Mouse (Mus musculus) right cerebral cortex, adult 18-20 months (tissue): ENCODE results near the gene Tns3.
A peak's percentile ranks its signal among the peaks of the same experiment; 100 is the strongest.

Experiments used
- DNase-seq: peaks from one replicate; pipeline ENCODE4 v3.0.0; 2022; ENCODE audit warnings: mixed read lengths

Gene Tns3

DNA sequence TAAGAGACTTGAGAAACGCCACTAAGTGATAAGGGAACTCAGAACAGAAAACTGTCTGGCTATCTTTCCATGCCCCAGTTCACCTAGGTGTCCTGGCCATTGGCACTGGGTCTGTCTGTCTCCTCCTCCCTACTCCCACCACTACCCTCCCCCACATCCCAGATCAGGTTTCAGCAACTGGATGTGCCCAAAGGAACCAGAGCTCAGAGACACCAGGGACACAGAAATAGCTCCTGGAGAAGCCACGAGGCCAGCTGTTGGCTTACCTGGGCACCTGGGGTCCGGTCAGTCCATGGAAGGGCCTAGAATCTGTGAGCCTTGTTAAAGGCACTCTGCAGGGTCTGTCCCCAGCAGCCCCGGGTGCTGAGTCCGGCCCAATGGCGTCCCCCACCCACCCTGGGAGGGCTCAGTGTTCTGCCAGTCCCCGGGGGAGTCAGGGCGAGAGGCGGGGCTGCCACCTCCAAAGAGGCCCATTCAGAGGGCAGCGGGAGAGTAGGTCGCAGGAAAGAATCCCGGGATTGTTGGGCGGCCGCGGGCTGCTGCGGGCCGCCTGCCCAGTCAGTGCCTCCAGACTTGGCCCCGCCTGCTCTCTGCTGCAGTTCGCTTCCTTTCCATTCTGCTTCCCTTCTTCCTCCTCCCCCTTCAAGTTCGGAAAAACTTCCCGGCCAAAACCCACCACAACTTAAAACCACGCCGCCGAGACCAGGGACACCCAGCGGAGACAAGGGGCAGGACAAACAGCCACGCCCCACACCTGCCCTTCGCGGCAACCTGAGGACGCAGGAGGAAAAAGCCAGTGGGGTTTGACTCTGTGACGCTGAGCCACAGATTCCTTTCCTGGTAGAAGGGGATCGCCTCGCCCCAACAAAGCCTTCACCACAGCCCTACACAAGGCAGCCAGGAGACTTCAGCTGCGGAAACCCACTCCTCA, 195.9 kb downstream of the Tns3 start:
- peak; percentile 81 for DNase-seq

GRCm38 (mm10) chr11:8467403-8468160, 196.8 kb downstream of the Tns3 start:
- DNase-seq: peak; percentile 30

DNA sequence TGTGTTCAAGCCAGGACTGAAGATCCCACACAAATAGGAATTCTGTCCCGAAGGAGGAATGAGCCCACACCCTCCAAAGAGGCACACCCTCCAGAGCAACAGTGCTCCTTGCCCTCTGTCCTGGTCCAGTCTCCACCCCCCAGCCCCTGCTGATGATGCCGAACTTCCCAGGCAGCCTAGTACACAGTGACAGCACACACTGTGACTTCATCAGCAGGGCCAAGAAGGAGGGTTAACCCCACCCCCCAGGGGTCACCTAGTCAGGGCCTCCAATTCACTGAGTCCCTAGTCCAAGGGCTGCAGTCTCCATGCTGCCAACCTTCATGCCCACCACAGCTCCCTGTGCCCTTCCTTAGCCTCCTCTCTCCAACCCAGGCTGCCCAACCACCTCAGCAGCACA, 200.5 kb downstream of the Tns3 start:
- no peak for DNase-seq

GRCm38 (mm10) chr11:8462827-8463405, 201.4 kb downstream of the Tns3 start:
- DNase-seq: no peak

DNA sequence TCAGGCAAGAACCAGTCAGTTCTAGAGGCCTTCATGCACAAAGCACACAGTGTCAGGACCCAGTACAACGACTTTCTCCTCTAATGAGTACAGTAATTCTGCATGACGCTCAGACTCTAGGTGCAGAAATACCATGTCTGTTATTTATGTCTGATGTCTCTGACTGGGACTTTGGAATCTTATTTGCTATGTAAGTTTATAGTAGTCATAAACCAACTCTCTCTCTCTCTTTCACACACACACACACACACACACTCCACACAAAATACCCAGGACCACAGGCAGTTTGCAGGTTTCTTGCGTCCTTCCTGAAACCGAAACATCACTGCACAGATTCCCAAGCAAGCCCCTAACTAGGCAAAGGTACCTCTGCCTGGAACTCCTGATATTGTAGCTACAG, 203.5 kb downstream of the Tns3 start:
- DNase-seq: no peak

GRCm38 (mm10) chr11:8457951-8458350, 206.4 kb downstream of the Tns3 start:
- no peak for DNase-seq

DNA sequence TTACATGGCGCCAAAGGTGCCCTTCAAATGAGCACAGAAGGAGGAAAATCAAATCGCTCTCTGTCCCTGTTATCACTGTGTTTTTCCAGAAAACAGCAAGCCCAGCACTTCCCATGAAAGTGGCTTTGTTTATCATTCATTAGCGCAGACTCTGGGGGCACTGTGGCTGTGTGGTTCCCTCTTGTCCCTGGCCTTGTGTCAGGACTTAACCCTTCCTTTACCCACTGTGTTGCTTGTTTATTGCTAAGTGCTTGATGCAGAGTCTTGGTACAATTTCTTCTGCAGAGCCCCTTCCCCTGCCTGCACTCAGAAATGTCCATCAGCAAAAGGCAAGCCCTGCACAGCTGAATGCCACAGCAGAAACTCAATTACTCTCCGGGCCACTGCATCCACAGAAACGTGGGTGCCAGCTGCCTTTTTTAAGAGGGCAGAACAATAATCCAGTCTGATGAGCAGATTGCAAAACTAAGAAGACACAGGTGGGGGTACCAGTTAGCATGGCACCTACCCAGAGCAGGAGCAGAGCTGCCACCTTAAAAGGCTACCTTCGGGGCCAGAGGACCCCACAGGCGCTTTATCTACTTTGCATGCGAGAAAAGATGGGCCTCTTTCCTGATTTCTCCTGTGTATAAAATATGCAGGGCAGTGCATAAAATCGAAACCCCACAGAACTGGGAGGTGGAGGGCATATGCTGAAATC, 207.6 kb downstream of the Tns3 start:
- peak; percentile 39 for DNase-seq

GRCm38 (mm10) chr11:8455650-8456049, 208.7 kb downstream of the Tns3 start:
- no peak for DNase-seq

GRCm38 (mm10) chr11:8453252-8453651, 211.1 kb downstream of the Tns3 start:
- no peak for DNase-seq

- DNase-seq: no peak
These were observed 212.6 kb downstream of the Tns3 start for GRCm38 (mm10) chr11:8451597-8452201.

DNA sequence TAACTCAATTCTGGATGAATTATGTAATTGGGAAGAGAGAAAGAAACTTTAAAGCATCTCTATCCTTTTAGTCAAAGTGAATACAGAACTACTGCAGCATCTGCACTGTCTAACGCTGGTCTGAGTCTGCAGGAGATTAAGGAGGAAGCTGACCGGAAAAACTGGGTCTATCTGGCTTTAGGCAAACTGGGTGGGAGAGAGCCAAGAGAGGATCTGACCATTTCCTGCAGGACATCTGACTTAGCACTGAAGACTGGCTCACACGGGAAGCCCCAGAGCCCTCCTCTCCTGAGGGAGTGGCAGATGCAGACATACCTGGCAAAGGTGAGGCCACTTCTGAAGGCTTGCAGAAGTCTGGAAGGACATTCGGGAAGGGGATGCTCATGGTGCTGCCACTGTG, 213.8 kb downstream of the Tns3 start:
- DNase-seq: no peak

DNA sequence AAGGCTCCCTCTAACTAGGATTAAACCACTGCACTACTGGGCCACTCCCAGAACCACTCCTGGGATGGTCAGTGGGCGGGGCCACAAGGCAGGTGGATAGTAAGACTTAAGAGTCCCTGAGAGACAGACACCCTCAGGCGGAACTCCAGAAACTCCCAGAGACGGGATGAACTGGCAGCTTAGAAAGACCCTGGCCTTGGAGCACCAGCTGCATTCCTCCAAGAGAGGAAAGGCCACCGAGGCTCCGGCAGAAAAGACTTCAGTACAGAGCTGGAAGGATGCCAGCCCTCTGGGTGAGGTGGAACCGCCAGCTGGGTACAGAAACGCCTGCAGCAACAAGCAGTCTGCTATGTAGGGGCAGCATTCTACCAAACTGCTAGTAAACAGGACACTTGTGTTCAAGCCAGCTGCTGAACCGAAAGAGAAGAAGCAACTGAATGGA, 218.4 kb downstream of the Tns3 start:
- DNase-seq: peak; percentile 83

DNA sequence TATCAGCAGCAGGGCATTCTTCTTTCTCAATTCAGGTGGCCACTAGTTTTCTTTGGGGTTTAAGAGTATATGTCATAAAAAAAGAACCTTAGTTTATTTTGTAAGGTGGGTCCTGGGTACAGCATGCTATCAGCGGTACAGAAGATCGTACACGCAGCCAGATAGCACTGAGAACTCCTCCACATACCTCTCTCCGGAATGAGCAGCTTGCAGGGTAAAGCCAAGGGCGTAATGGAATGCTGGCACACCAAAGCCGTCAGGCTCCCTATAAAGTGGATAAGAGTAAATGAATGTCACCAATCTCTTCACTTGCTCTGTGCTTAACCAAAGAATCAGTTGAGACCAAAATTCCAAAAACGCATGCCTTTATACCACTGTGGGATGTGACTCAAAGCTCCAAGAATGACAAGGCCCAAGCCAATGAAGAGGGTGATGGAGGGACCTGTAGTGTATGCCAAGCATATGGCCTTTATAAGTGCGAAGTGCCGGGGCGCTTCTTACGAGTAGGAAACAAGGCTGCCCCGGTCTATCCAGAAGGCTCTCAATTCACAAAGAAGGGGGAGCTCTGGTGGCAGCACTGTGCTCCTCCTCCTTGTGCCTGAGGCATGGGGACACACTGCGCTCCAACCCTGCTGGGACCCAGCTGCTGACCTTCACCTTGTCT, 219.4 kb downstream of the Tns3 start:
- no peak for DNase-seq

DNA sequence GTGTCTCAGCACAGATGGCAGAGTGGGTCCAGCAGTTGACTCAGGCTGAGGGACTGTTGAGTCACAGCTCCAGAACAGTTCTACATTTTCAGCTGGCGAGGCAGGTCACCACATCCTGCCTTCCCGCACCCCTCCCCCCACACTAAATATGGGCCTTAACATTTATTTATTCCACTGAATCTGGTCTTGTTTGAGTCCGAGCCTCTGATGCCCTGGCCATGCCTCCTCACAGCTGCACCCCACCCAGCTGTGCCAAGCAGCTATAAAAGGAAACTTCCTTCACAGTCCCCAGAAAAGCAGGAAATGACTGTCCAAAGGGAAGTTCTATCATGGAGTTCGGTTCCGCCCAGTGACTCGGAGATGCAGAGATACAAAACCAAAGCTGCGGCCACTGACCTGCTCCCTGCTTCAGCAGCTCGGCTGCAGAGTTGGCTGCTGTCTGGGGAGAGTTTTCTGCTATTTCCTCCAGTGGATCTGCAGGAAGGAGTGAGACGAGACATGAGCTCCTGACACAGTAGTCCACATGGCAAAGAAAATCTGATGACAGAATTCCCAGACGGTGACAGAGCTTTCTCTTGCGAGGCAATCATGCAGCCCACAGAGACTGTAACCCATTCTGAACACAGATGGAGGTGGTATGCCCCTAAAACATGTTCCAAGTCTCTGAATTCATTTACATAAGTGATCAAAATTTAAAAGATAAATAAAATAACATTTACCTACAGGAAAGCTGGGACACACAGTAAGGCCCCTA, 220.6 kb downstream of the Tns3 start:
- peak; percentile 52 for DNase-seq

GRCm38 (mm10) chr11:8440706-8441105, 223.6 kb downstream of the Tns3 start:
- DNase-seq: no peak

GRCm38 (mm10) chr11:8440221-8440620, 224.1 kb downstream of the Tns3 start:
- no peak for DNase-seq

- no peak for DNase-seq
These were observed 225.3 kb downstream of the Tns3 start for GRCm38 (mm10) chr11:8439035-8439434.

- no peak for DNase-seq
These were observed 226.1 kb downstream of the Tns3 start for GRCm38 (mm10) chr11:8438269-8438668.

- DNase-seq: no peak
These were observed 229.2 kb downstream of the Tns3 start for GRCm38 (mm10) chr11:8435101-8435500.

- DNase-seq: no peak
These were observed 230.0 kb downstream of the Tns3 start for GRCm38 (mm10) chr11:8434366-8434765.

DNA sequence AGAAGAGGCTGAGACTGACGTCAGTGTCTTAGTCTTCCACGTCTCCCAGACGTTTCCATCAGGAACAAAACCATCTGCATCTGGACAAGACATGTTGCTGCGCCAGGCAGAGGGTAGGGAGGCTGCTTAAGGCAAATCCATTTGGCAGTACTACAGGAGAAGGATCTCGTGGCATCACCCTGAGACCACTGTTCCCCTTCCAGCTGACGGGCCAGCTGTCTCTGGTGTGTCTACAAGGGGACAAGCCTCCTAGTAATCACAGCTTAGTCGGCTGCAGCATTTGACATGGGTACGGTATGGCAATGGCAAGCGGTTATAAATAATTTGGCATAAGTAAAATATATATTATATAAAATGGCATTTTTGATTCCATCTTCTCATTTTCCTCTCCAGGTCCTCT, 230.9 kb downstream of the Tns3 start:
- no peak for DNase-seq
